ENCODE assay signal across 18 mouse cellular contexts in genomic region chr7:48877786-48878390, GRCm38 (mm10). TPM values are rescaled to one million over a fixed set of nuclear protein-coding genes. Genes with fewer than 3 reads are reported as not detected.
DNase-seq lines count a peak whose midpoint lies in the region; ATAC-seq and TF ChIP-seq lines count a peak whose summit lies in the region.
"Had no signal": no experiment of that assay in that cellular context is flagged by ENCODE, and none has a peak within 500 bp of the region (broad histone marks: within the 10 kb centered on the region; RNA-seq: fewer than 3 reads in every experiment).

No protein-coding gene starts in this region.

- H3K27me3 ChIP-seq in kidney, postnatal 0 days (ENCODE audit: insufficient read depth, low read length) = no peaks in the 10 kb centered on the region
- H3K27me3 ChIP-seq in intestine, embryonic 14.5 days (replicated peaks; ENCODE audit: control insufficient read depth, insufficient read depth, low read length) = no peaks in the 10 kb centered on the region
- H3K27me3 ChIP-seq in limb, embryonic 14.5 days (ENCODE audit: control insufficient read depth, insufficient read depth, low read length) = no peaks in the 10 kb centered on the region
- H3K27me3 ChIP-seq in stomach, embryonic 15.5 days (replicated peaks) = no peaks in the 10 kb centered on the region
- peaks cover 3% of the 10 kb centered on the region for H3K27me3 ChIP-seq in forebrain, embryonic 14.5 days (replicated peaks; ENCODE audit: control insufficient read depth, insufficient read depth, low read length)
- H3K27me3 ChIP-seq in hindbrain, embryonic 14.5 days (ENCODE audit: control insufficient read depth, insufficient read depth, low read length) = peaks cover 11% of the 10 kb centered on the region

- 30% methylated on average over 15 of the region's 15 CpGs for WGBS in kidney, postnatal 0 days
- WGBS in intestine, embryonic 14.5 days = 28% methylated on average over 15 of the region's 15 CpGs
- WGBS in limb, embryonic 14.5 days = 59% methylated on average over 15 of the region's 15 CpGs
- 42% methylated on average over 15 of the region's 15 CpGs for WGBS in stomach, embryonic 15.5 days
- WGBS in forebrain, embryonic 14.5 days = 85% methylated on average over 15 of the region's 15 CpGs
- WGBS in hindbrain, embryonic 14.5 days = 79% methylated on average over 15 of the region's 15 CpGs

- no peak overlapping the region for H3K4me3 ChIP-seq in kidney, postnatal 0 days (replicated peaks; ENCODE audit: low read depth, low read length)
- H3K4me3 ChIP-seq in intestine, embryonic 14.5 days (ENCODE audit: low read depth, low read length) = no peak overlapping the region
- no peak overlapping the region for H3K4me3 ChIP-seq in limb, embryonic 14.5 days (replicated peaks; ENCODE audit: low read length)
- peak overlapping the region; percentile 13; the same call in 1 of the 2 replicates for H3K4me3 ChIP-seq in stomach, embryonic 15.5 days (replicated peaks)
- no peak overlapping the region for H3K4me3 ChIP-seq in forebrain, embryonic 14.5 days (ENCODE audit: low read depth, low read length)
- no peak overlapping the region for H3K4me3 ChIP-seq in hindbrain, embryonic 14.5 days (replicated peaks; ENCODE audit: low read length)

- no peak overlapping the region for H3K27ac ChIP-seq in kidney, postnatal 0 days
- H3K27ac ChIP-seq in intestine, embryonic 14.5 days (ENCODE audit: low read depth) = no peak overlapping the region
- no peak overlapping the region for H3K27ac ChIP-seq in limb, embryonic 14.5 days (replicated peaks; ENCODE audit: low read depth, low read length)
- H3K27ac ChIP-seq in stomach, embryonic 15.5 days = peak overlapping the region; percentile 55; the same call in 1 of the 2 replicates
- H3K27ac ChIP-seq in forebrain, embryonic 14.5 days (ENCODE audit: low read depth, low read length) = no peak overlapping the region
- no peak overlapping the region for H3K27ac ChIP-seq in hindbrain, embryonic 14.5 days

- DNase-seq in kidney, postnatal 0 days (ENCODE audit: low spot score) = peak; percentile 47
- DNase-seq in kidney, adult 9 months = no peak
- DNase-seq in intestine, embryonic 14.5 days (ENCODE audit: low spot score) = peak; percentile 71
- no peak for DNase-seq in limb, embryonic 14.5 days (ENCODE audit: low spot score)
- no peak for DNase-seq in forebrain, embryonic 14.5 days (ENCODE audit: low spot score)
- no peak for DNase-seq in hindbrain, embryonic 14.5 days (ENCODE audit: low spot score)
- DNase-seq: adrenal gland, postnatal 10 days; cerebellum, adult 9-11 months; embryo, embryonic 11 days; gastrocnemius, postnatal 25 days; heart, postnatal 4 days; left cerebral cortex, postnatal 4 days; retina, postnatal 1 day had no signal

- no peak for ATAC-seq in kidney, postnatal 0 days (replicated peaks; ENCODE audit: low FRiP score, low read depth)
- peak; percentile 17; the same call in 1 of the 2 replicates for ATAC-seq in intestine, embryonic 14.5 days (replicated peaks; ENCODE audit: low FRiP score, low TSS enrichment, low read depth)
- no peak for ATAC-seq in limb, embryonic 14.5 days (ENCODE audit: low FRiP score, low read depth)
- no peak for ATAC-seq in stomach, embryonic 15.5 days (ENCODE audit: insufficient read depth, low FRiP score, low read depth)
- ATAC-seq in forebrain, embryonic 14.5 days = no peak
- ATAC-seq in hindbrain, embryonic 14.5 days (ENCODE audit: low FRiP score) = no peak
- ATAC-seq: CD4-positive, CD25-positive, alpha-beta regulatory T cell, adult 4 months had no signal

- peaks cover 19% of the 10 kb centered on the region for H3K36me3 ChIP-seq in kidney, postnatal 0 days (ENCODE audit: insufficient read depth, low read length)
- peaks cover 41% of the 10 kb centered on the region for H3K36me3 ChIP-seq in intestine, embryonic 14.5 days (ENCODE audit: control insufficient read depth, insufficient read depth, low read length)
- peaks cover 43% of the 10 kb centered on the region for H3K36me3 ChIP-seq in limb, embryonic 14.5 days (ENCODE audit: control insufficient read depth, insufficient read depth, low read length)
- peaks cover 16% of the 10 kb centered on the region for H3K36me3 ChIP-seq in stomach, embryonic 15.5 days
- H3K36me3 ChIP-seq in forebrain, embryonic 14.5 days (ENCODE audit: control insufficient read depth, insufficient read depth, low read length) = peaks cover 27% of the 10 kb centered on the region; the same call in 1 of the 2 replicates
- H3K36me3 ChIP-seq in hindbrain, embryonic 14.5 days (replicated peaks; ENCODE audit: control insufficient read depth, insufficient read depth) = 0 out of 2 replicates have a peak, but pooled peaks cover 3% of the 10 kb centered on the region

- TF ChIP-seq POLR2A in limb, embryonic 14.5 days (IDR thresholded peaks at IDR 0.05; ENCODE audit: borderline replicate concordance, extremely low read depth, insufficient read depth, insufficient read length) = no peak

- H3K4me2 ChIP-seq in kidney, postnatal 0 days (ENCODE audit: low read length) = 0 out of 2 replicates have a peak overlapping the region, but pooled peaks have one; percentile 4
- H3K4me2 ChIP-seq in intestine, embryonic 14.5 days (ENCODE audit: low read length) = peak overlapping the region; percentile 85
- H3K4me2 ChIP-seq in limb, embryonic 14.5 days (replicated peaks; ENCODE audit: low read depth, low read length, severe bottlenecking) = 0 out of 2 replicates have a peak overlapping the region, but pooled peaks have one; percentile 7
- peak overlapping the region; percentile 36 for H3K4me2 ChIP-seq in stomach, embryonic 15.5 days
- no peak overlapping the region for H3K4me2 ChIP-seq in forebrain, embryonic 14.5 days (ENCODE audit: low read length)
- H3K4me2 ChIP-seq in hindbrain, embryonic 14.5 days (replicated peaks) = no peak overlapping the region
- H3K4me2 ChIP-seq: heart, embryonic 11.5 days; midbrain, embryonic 11.5 days had no signal

- no peak overlapping the region for H3K9ac ChIP-seq in kidney, postnatal 0 days (ENCODE audit: low read depth, low read length)
- H3K9ac ChIP-seq in intestine, embryonic 14.5 days (ENCODE audit: low read length) = no peak overlapping the region
- H3K9ac ChIP-seq in limb, embryonic 14.5 days (ENCODE audit: low read depth, low read length, severe bottlenecking) = no peak overlapping the region
- H3K9ac ChIP-seq in stomach, embryonic 15.5 days = no peak overlapping the region
- no peak overlapping the region for H3K9ac ChIP-seq in forebrain, embryonic 14.5 days (ENCODE audit: low read length)
- no peak overlapping the region for H3K9ac ChIP-seq in hindbrain, embryonic 14.5 days

- no peaks in the 10 kb centered on the region for H3K9me3 ChIP-seq in kidney, postnatal 0 days (replicated peaks; ENCODE audit: low read length)
- H3K9me3 ChIP-seq in intestine, embryonic 14.5 days (ENCODE audit: control insufficient read depth, low read length) = no peaks in the 10 kb centered on the region
- H3K9me3 ChIP-seq in limb, embryonic 14.5 days (ENCODE audit: control insufficient read depth, low read length) = no peaks in the 10 kb centered on the region
- H3K9me3 ChIP-seq in stomach, embryonic 15.5 days = no peaks in the 10 kb centered on the region
- no peaks in the 10 kb centered on the region for H3K9me3 ChIP-seq in forebrain, embryonic 14.5 days (replicated peaks; ENCODE audit: control insufficient read depth, low read length)
- H3K9me3 ChIP-seq in hindbrain, embryonic 14.5 days (ENCODE audit: control insufficient read depth, low read length) = no peaks in the 10 kb centered on the region

- TF ChIP-seq CTCF in kidney, postnatal 0 days (IDR thresholded peaks at IDR 0.05; ENCODE audit: low read depth) = no peak

- 0 out of 2 replicates have a peak, but pooled peaks cover 4% of the 10 kb centered on the region for H3K4me1 ChIP-seq in kidney, postnatal 0 days (replicated peaks; ENCODE audit: insufficient read depth, low read length)
- peaks cover 21% of the 10 kb centered on the region for H3K4me1 ChIP-seq in intestine, embryonic 14.5 days (replicated peaks; ENCODE audit: control insufficient read depth, insufficient read depth, low read length)
- peaks cover 20% of the 10 kb centered on the region for H3K4me1 ChIP-seq in limb, embryonic 14.5 days (ENCODE audit: control insufficient read depth, insufficient read depth, low read length)
- H3K4me1 ChIP-seq in stomach, embryonic 15.5 days = peaks cover 21% of the 10 kb centered on the region
- peaks cover 7% of the 10 kb centered on the region; the same call in 1 of the 2 replicates for H3K4me1 ChIP-seq in forebrain, embryonic 14.5 days (ENCODE audit: control insufficient read depth, insufficient read depth, low read length)
- H3K4me1 ChIP-seq in hindbrain, embryonic 14.5 days (replicated peaks; ENCODE audit: control insufficient read depth, insufficient read depth, low read length) = peaks cover 5% of the 10 kb centered on the region; the same call in 1 of the 2 replicates

RNA-seq across cellular contexts. Expression of gene E2f8, which starts 3.5 kb away (rescaled TPM):
- polyA plus RNA-seq in kidney, postnatal 0 days (2015; fragmentation: Nextera tagmentation; extraction: Ambion mirVana) = 5.5 and 7.3 TPM in 2 replicates
- polyA plus RNA-seq in intestine, embryonic 14.5 days (2014; fragmentation: Nextera tagmentation; extraction: Ambion mirVana) = 18.8 and 21.9 TPM in 2 replicates
- 21.7 and 23.4 TPM in 2 replicates for polyA plus RNA-seq in limb, embryonic 14.5 days (2012; rRNA removed)
- 15.3 and 16.7 TPM in 2 replicates for polyA plus RNA-seq in limb, embryonic 14.5 days (2014; fragmentation: Nextera tagmentation; extraction: Ambion mirVana)
- polyA plus RNA-seq in stomach, embryonic 15.5 days (2015; fragmentation: Nextera tagmentation; extraction: Ambion mirVana) = 22.6 and 24.7 TPM in 2 replicates
- polyA plus RNA-seq in forebrain, embryonic 14.5 days (2014; fragmentation: Nextera tagmentation; extraction: Ambion mirVana) = 4.1 and 4.6 TPM in 2 replicates
- 2.4 and 2.7 TPM in 2 replicates for polyA plus RNA-seq in hindbrain, embryonic 14.5 days (2014; fragmentation: Nextera tagmentation; extraction: Ambion mirVana)

RNA-seq across cellular contexts. Expression of gene Csrp3, which starts 30.1 kb away (rescaled TPM):
- not detected in 2 replicates for polyA plus RNA-seq in kidney, postnatal 0 days (2015; fragmentation: Nextera tagmentation; extraction: Ambion mirVana)
- not detected in 2 replicates for polyA plus RNA-seq in intestine, embryonic 14.5 days (2014; fragmentation: Nextera tagmentation; extraction: Ambion mirVana)
- 11.6 and 18.2 TPM in 2 replicates for polyA plus RNA-seq in limb, embryonic 14.5 days (2012; rRNA removed)
- 45.7 and 71.9 TPM in 2 replicates for polyA plus RNA-seq in limb, embryonic 14.5 days (2014; fragmentation: Nextera tagmentation; extraction: Ambion mirVana)
- 1.6 and 3.0 TPM in 2 replicates for polyA plus RNA-seq in stomach, embryonic 15.5 days (2015; fragmentation: Nextera tagmentation; extraction: Ambion mirVana)
- not detected in 2 replicates for polyA plus RNA-seq in forebrain, embryonic 14.5 days (2014; fragmentation: Nextera tagmentation; extraction: Ambion mirVana)
- not detected in 2 replicates for polyA plus RNA-seq in hindbrain, embryonic 14.5 days (2014; fragmentation: Nextera tagmentation; extraction: Ambion mirVana)
- polyA plus RNA-seq: CD4-positive, CD25-positive, alpha-beta regulatory T cell, adult 4 months; large intestine, adult 2 months; midbrain, embryonic 11.5 days had no signal

RNA-seq across cellular contexts. Expression of gene Nav2, which starts 30.6 kb away (rescaled TPM):
- polyA plus RNA-seq in kidney, postnatal 0 days (2015; fragmentation: Nextera tagmentation; extraction: Ambion mirVana) = 10.1 and 12.7 TPM in 2 replicates
- polyA plus RNA-seq in intestine, embryonic 14.5 days (2014; fragmentation: Nextera tagmentation; extraction: Ambion mirVana) = 31.5 and 32.1 TPM in 2 replicates
- 16.8 and 21.1 TPM in 2 replicates for polyA plus RNA-seq in limb, embryonic 14.5 days (2012; rRNA removed)
- 15.8 and 17.7 TPM in 2 replicates for polyA plus RNA-seq in limb, embryonic 14.5 days (2014; fragmentation: Nextera tagmentation; extraction: Ambion mirVana)
- polyA plus RNA-seq in stomach, embryonic 15.5 days (2015; fragmentation: Nextera tagmentation; extraction: Ambion mirVana) = 20.4 and 22.4 TPM in 2 replicates
- polyA plus RNA-seq in forebrain, embryonic 14.5 days (2014; fragmentation: Nextera tagmentation; extraction: Ambion mirVana) = 6.3 and 15.5 TPM in 2 replicates
- 19.5 and 28.2 TPM in 2 replicates for polyA plus RNA-seq in hindbrain, embryonic 14.5 days (2014; fragmentation: Nextera tagmentation; extraction: Ambion mirVana)

Comparison
In these comparisons a context has a peak if more than half of its experiments do, and no peak if none do; other contexts are left out.
1. DNase-seq: peak in kidney, postnatal 0 days (single experiment) and intestine, embryonic 14.5 days (single experiment); none in kidney, adult 9 months (single experiment), limb, embryonic 14.5 days (single experiment), forebrain, embryonic 14.5 days (single experiment) and hindbrain, embryonic 14.5 days (single experiment).
2. H3K4me2 ChIP-seq: peak in kidney, postnatal 0 days (single experiment), intestine, embryonic 14.5 days (single experiment), limb, embryonic 14.5 days (single experiment) and stomach, embryonic 15.5 days (single experiment); none in forebrain, embryonic 14.5 days (single experiment) and hindbrain, embryonic 14.5 days (single experiment).